Mouse (Mus musculus) kidney, postnatal 0 days (tissue): ENCODE measurements around the gene Adgrb2. TPM values are rescaled to one million over a fixed set of nuclear protein-coding genes. Genes with fewer than 3 reads are reported as not detected.

ENCODE experiments used
- ATAC-seq: fragments of 200-750 bp; cut with Nextera tagmentation; replicated peaks from 2 replicates; pipeline ENCODE4 v1.8.0; 2017; ENCODE audit warnings: low read depth, moderate number of reproducible peaks, moderate TSS enrichment, moderate library complexity; ENCODE audit not compliant: low FRiP score
- DNase-seq: peaks from one replicate; pipeline ENCODE4 v3.0.0-alpha.2; 2016; ENCODE audit warnings: low spot score
- H3K27ac ChIP-seq: fragments of 300-500 bp; sonication (generic); 2 replicates; pipeline ENCODE4 v1.5.1; 2014; ENCODE audit warnings: mild to moderate bottlenecking
- H3K27me3 ChIP-seq: fragments of 300-500 bp; sonication (generic); 2 replicates; pipeline ENCODE4 v1.6.1; 2014; ENCODE audit warnings: low read length, mixed read lengths; ENCODE audit not compliant: insufficient read depth
- H3K36me3 ChIP-seq: fragments of 300-500 bp; sonication (generic); 2 replicates; pipeline ENCODE4 v1.6.1; 2014; ENCODE audit warnings: low read length, mixed read lengths; ENCODE audit not compliant: insufficient read depth
- H3K4me1 ChIP-seq: fragments of 300-500 bp; sonication (generic); replicated peaks from 2 replicates; pipeline ENCODE4 v1.6.1; 2014; ENCODE audit warnings: antibody characterized with exemption, low read length, mixed read lengths; ENCODE audit not compliant: insufficient read depth
- H3K4me2 ChIP-seq: fragments of 300-500 bp; sonication (generic); 2 replicates; pipeline ENCODE4 v1.6.1; 2014; ENCODE audit warnings: mild to moderate bottlenecking, low read length, moderate library complexity, mixed read lengths
- H3K4me3 ChIP-seq: fragments of 300-500 bp; sonication (generic); replicated peaks from 2 replicates; pipeline ENCODE4 v1.5.1; 2014; ENCODE audit warnings: low read depth, low read length
- H3K9ac ChIP-seq: fragments of 300-500 bp; sonication (generic); 2 replicates; pipeline ENCODE4 v1.6.1; 2014; ENCODE audit warnings: low read depth, low read length
- H3K9me3 ChIP-seq: fragments of 300-500 bp; sonication (generic); replicated peaks from 2 replicates; pipeline ENCODE4 v1.6.1; 2016; ENCODE audit warnings: low read length, inconsistent platforms, mixed read lengths
- CTCF ChIP-seq: IDR thresholded peaks from 2 replicates; pipeline ENCODE4 v1.5.1; 2016; ENCODE audit warnings: antibody characterized with exemption, low read depth, mild to moderate bottlenecking, moderate library complexity
- WGBS: fragments of 180-500 bp; shearing (Covaris S2); extraction: QIAGEN DNeasy Blood & Tissue Kit; methylation state at CpG from one replicate; pipeline ENCODE4 v1.1.7; 2014; 5-methylcytosine and 5-hydroxymethylcytosine counted together
- polyA plus RNA-seq: library from polyadenylated mRNA; unstranded; fragments of >200 nt; fragmentation: Nextera tagmentation; extraction: Ambion mirVana; gene quantifications from 2 replicates; pipeline ENCODE4 v1.2.1, GENCODE M21; 2015

Gene Adgrb2
- polyA plus RNA-seq, 1 experiment from 2014 or later = 1.8 TPM

DNA sequence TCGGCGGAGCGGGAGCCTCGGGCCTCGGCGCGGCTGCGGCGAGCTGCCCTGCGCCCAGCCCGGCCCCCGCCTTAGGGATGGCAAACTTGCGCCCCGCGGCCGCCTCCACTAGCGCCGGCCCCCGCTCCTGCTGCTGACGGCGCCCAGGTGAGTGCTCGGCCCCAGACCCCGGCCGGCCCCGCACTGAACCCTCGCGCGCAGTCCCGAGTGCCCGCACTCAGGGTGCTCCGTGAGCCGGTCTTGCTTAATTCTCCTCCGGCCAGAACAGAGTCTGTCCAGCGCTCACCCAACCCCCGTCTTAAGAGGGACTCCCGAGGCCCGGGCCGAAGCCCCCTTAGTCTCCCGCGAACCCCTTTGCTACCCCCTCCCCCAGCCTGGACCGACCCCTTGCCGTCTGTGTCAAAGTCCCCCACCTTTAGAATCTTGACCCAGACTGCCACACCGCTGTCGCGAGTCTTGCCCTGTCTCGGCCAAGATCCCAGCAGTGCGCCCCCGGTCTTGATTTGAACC, 546 bp downstream of the Adgrb2 start:
- peaks cover 30% of the 10 kb centered on the region for H3K27me3 ChIP-seq
- under 1% methylated on average over 35 of the region's 48 CpGs for WGBS
- H3K36me3 ChIP-seq = no peaks in the 10 kb centered on the region
- H3K4me1 ChIP-seq = peaks cover 16% of the 10 kb centered on the region
- no peak for TF ChIP-seq CTCF
- peak overlapping the region; percentile 93 for H3K4me2 ChIP-seq
- no peak for DNase-seq
- H3K4me3 ChIP-seq = peak overlapping the region; percentile 51
- H3K9ac ChIP-seq = peak overlapping the region; percentile 56
- no peak overlapping the region for H3K27ac ChIP-seq
- peak; percentile 8 for ATAC-seq
- H3K9me3 ChIP-seq = no peaks in the 10 kb centered on the region

DNA sequence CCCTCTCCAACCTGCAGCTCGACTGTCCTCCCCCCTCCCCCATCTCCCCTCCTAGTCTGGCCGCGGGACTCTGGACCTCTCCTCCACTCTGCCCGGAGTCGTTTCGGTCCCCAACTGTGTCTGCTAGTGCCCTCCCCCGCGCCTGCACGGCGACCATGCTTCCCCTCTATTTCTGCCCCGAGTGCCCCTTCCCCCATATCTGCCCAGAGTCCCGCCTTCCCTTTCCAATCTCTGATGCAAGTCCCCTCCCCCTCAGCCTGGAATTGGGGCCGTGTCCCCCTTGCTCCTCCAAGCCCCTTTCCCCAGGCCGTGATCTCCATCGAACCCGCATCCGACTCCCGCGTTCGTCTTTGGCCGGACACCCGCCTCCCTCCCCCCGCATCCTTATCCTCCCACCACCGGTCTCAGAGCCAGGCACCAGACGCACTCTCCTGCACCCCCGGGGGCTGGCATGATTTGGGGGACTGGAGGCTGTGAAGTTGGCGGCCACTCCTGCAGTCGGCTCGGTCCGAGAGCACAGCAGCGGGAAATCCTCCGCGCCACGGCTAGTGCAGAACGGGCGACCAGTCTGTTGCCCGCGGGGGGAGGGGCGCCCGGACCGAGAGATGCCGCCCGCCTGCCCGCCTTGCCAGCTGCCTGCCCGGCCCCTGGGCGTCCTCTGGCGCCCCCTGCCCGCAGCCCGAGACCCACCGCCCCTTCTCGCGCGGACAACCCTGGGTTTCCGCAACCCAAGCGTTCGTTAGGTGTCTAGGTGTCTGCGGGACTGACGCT, 1.2 kb downstream of the Adgrb2 start:
- peak; percentile 64 for DNase-seq
- under 1% methylated on average over 58 of the region's 58 CpGs for WGBS
- no peaks in the 10 kb centered on the region for H3K9me3 ChIP-seq
- ATAC-seq = no peak
- H3K4me2 ChIP-seq = peak overlapping the region; percentile 93
- peak; percentile 65 for TF ChIP-seq CTCF
- peaks cover 30% of the 10 kb centered on the region for H3K27me3 ChIP-seq
- no peaks in the 10 kb centered on the region for H3K36me3 ChIP-seq
- H3K4me1 ChIP-seq = peaks cover 16% of the 10 kb centered on the region
- H3K4me3 ChIP-seq = peak overlapping the region; percentile 51
- H3K9ac ChIP-seq = peak overlapping the region; percentile 56; the same call in 1 of the 2 replicates
- H3K27ac ChIP-seq = no peak overlapping the region

DNA sequence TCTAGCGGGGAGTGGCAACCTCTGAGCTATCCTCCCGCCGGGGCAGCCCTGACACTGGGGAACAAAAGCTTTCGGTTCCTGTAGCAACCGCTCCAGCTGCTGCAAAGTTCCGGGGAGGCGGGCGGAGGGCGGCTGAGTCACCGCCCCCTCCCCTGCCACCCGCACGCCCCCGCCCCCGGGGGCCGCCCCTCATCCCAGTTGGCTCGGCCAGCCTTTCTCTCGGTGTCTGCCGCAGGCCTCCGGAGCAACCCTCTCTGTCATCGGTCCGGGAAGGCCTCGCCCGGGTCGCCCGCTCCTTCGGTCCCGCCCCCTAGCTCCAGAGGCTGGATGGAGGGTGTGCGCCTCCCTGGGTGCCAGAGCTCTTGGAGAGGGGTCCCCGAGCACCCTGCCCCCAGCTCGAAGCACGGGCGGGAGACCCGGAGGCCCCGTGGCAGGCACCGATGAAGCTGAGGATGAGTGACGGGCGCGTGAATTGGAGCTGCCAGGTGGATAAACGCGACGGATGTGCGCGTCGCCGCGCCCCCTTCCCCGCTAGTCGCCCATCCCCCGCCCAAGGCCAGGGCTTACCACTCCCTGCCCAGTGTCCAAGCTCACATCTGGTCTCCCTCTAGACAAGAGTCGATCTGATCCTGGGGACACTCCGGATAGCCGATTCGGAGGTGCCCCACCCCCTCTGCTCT, 3.3 kb downstream of the Adgrb2 start:
- ATAC-seq (peak; percentile 6; the same call in 1 of the 2 replicates), DNase-seq (peak; percentile 40)
- 1% methylated on average over 52 of the region's 53 CpGs for WGBS

DNA sequence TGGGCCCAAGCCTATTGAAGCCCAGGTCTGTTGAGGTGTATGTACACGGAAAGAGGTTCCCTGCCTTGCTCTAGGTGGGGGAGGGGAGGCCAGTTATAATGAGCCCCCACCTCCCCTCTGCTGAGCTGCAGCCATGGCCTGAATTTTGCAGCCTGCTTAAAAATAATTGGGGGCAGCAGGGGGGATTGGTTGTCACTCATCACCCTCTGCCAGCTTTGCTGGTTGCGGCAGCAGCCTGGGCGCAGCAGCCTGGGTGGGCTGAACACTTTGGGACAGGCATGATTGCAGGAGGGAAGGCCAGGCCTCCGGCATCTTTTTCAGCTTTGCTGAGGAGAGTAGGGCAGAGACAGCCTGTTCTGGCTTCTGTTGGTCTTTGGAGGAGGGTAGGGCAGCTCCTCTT, 5.3 kb downstream of the Adgrb2 start:
- no peak for TF ChIP-seq CTCF
- H3K9ac ChIP-seq = no peak overlapping the region
- ATAC-seq (no peak), DNase-seq (no peak)
- no peaks in the 10 kb centered on the region for H3K9me3 ChIP-seq
- no peaks in the 10 kb centered on the region for H3K36me3 ChIP-seq
- H3K4me3 ChIP-seq = no peak overlapping the region
- H3K27me3 ChIP-seq = peaks cover 26% of the 10 kb centered on the region
- WGBS = 78% methylated on average over 4 of the region's 4 CpGs
- H3K4me1 ChIP-seq = peaks cover 9% of the 10 kb centered on the region
- no peak overlapping the region for H3K27ac ChIP-seq
- H3K4me2 ChIP-seq = no peak overlapping the region

More for the DNA sequence above, 3.3 kb downstream of the Adgrb2 start:
- Histone ChIP-seq H3K27me3 (peaks cover 30% of the 10 kb centered on the region), H3K36me3 (no peaks in the 10 kb centered on the region), H3K4me2 (peak overlapping the region; percentile 74), H3K4me1 (peaks cover 9% of the 10 kb centered on the region), H3K27ac (no peak overlapping the region), H3K9me3 (no peaks in the 10 kb centered on the region), H3K4me3 (peak overlapping the region; percentile 43), H3K9ac (peak overlapping the region; percentile 15; the same call in 1 of the 2 replicates)
- TF ChIP-seq CTCF = 0 out of 2 replicates have a peak, but pooled peaks have one; percentile 2

DNA sequence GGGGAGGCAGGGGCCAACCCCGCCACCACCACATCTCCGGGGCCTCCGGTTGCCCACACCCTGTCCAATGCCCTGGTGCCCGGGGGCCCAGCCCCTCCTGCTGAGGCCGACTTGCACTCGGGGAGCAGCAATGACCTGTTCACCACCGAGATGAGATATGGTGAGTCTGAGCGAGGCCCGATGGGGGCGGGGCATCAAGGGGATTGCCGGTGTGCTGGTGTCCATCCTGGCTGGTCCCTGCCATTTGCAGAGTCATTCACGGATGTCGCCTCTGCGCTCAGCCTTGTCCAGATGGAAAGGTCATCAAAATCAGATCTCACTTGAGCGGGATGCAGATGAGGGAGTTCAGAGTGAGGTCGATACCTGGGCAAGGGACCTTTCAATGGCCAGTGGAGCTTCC, 8.1 kb downstream of the Adgrb2 start:
- Histone ChIP-seq H3K9ac (no peak overlapping the region), H3K36me3 (no peaks in the 10 kb centered on the region), H3K4me3 (no peak overlapping the region), H3K27me3 (0 out of 2 replicates have a peak, but pooled peaks cover 7% of the 10 kb centered on the region), H3K4me1 (no peaks in the 10 kb centered on the region), H3K4me2 (no peak overlapping the region), H3K9me3 (no peaks in the 10 kb centered on the region), H3K27ac (no peak overlapping the region)
- ATAC-seq = no peak
- WGBS = 57% methylated on average over 16 of the region's 16 CpGs
- DNase-seq = no peak
- no peak for TF ChIP-seq CTCF

DNA sequence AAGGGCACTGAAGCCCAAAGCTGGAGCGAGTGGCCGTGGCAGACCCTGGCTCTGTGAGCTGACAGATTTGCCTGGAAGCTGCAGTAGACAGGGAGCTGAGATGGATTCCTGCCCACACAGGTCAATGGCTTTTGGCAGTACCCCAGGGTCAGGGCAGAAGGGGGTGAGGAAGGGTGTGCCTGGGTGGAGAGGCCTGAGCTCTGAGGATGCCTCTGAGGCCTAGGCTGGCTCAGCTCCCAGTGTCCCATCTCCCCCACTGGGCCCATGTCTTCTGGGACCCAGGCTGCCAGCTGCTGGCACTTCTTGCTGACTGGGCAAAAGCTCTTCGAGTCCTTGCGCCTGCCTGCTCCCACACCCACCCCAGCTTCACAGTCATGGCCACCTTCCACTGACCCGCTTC, 8.5 kb downstream of the Adgrb2 start:
- Histone ChIP-seq H3K9ac (no peak overlapping the region), H3K4me1 (no peaks in the 10 kb centered on the region)
- WGBS = 85% methylated on average over 5 of the region's 5 CpGs

More for the DNA sequence above, 8.5 kb downstream of the Adgrb2 start:
- no peak for TF ChIP-seq CTCF
- H3K36me3 ChIP-seq = no peaks in the 10 kb centered on the region
- H3K4me2 ChIP-seq = no peak overlapping the region
- no peak overlapping the region for H3K27ac ChIP-seq
- ATAC-seq = no peak
- H3K27me3 ChIP-seq = 0 out of 2 replicates have a peak, but pooled peaks cover 7% of the 10 kb centered on the region
- H3K4me3 ChIP-seq = no peak overlapping the region
- no peak for DNase-seq
- H3K9me3 ChIP-seq = no peaks in the 10 kb centered on the region
